Mouse (Mus musculus) lung, postnatal 25 days (tissue): Measurements from ENCODE around the gene Olfr854.

Experiments
- DNase-seq: peaks from one replicate; pipeline ENCODE4 v3.0.0; 2022; ENCODE audit warnings: low spot score

Olfr854 gene

DNA sequence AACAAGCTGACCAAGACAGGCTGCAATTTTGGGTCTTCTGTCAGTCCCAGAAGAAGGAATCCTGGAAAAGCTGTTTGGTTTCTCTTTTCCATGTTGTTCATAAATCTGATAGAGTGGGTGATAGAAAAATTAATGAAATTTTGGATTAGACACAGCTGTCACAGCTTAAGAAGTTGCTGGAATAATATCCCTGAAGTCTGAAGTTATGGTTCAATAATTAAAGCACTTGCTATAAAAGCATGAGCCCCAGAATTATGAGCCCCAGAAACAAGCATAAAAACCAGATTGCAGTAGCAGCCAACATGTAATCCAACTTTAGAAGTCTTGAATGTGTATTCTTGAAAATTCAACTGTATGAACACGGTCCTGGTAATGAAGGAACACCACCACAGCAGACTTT, at the start of gene Olfr854:
Olfr854 (minus strand) TSS at position 101 of the 400 bp plus-strand sequence.
- DNase-seq = no peak

DNA sequence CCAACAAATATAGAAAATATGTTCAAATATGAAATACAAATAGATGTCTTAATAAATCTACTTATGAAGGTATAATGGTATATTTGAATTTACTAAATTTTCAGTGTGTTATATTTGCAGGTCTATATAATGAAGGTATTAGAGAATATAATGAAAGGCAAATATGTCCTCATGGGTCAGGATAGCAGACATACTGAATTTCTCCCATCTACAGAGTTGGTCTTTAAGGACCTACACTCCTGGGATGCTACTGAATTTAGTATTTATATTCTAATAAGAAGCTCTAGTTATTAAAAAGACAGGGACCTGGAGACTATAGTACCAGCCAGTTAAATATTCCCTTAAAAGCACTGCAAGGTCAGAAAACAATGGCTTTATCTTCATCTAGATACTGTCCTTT, 15.1 kb upstream of the Olfr854 start, which contains the start of gene Olfr855:
Olfr855 (plus strand) TSS at position 301 of the 400 bp plus-strand sequence.
- no peak for DNase-seq

GRCm38 (mm10) chr9:19540976-19541375, 26.2 kb downstream of the Olfr854 start, which contains the start of gene Olfr853:
Gene Olfr853 (minus strand): TSS chr9:19541076.
- DNase-seq = no peak
